Mouse (Mus musculus) megakaryocyte, embryonic 14.5 days (primary cell): ENCODE data around the gene Gm5150. TPM values are rescaled to one million over a fixed set of nuclear protein-coding genes. Genes with fewer than 3 reads are reported as not detected.

ENCODE experiments used
- H3K27me3 ChIP-seq: replicated peaks from 2 replicates; pipeline ENCODE3; 2012; ENCODE audit warnings: inconsistent platforms
- H3K36me3 ChIP-seq: replicated peaks from 2 replicates; pipeline ENCODE3; 2012; ENCODE audit warnings: low read length, inconsistent platforms, mixed read lengths
- H3K4me1 ChIP-seq: 2 replicates; pipeline ENCODE4 v1.6.1; 2012; ENCODE audit warnings: inconsistent platforms
- H3K4me3 ChIP-seq: replicated peaks from 2 replicates; pipeline ENCODE3; 2012; ENCODE audit warnings: moderate library complexity, mild to moderate bottlenecking, inconsistent platforms
- H3K9me3 ChIP-seq: 2 replicates; pipeline ENCODE4 v1.6.1; 2012; ENCODE audit warnings: inconsistent platforms
- FLI1 ChIP-seq: IDR thresholded peaks from 2 replicates; pipeline ENCODE4 v1.6.1; 2012; ENCODE audit warnings: low read length, inconsistent platforms, mixed read lengths
- GATA1 ChIP-seq: IDR thresholded peaks from 3 replicates; pipeline ENCODE4 v1.6.1; 2012; ENCODE audit warnings: mixed read lengths, low read length, inconsistent platforms, borderline replicate concordance
- polyA plus RNA-seq: library from polyadenylated mRNA; stranded (reverse); fragments of >175 nt; gene quantifications from 2 replicates; pipeline ENCODE4 v1.2.3, GENCODE M21; 2012; ENCODE audit warnings: low replicate concordance; ENCODE audit not compliant: insufficient read depth

Gene Gm5150
- polyA plus RNA-seq, 1 experiment = not detected

- no peak overlapping the region for H3K4me3 ChIP-seq
- TF ChIP-seq GATA1 (no peak), FLI1 (no peak)
- no peaks in the 10 kb centered on the region for H3K9me3 ChIP-seq
- H3K36me3 ChIP-seq = no peaks in the 10 kb centered on the region
- H3K27me3 ChIP-seq = no peaks in the 10 kb centered on the region
- no peaks in the 10 kb centered on the region for H3K4me1 ChIP-seq
Measured at GRCm38 (mm10) chr3:15956921-15957320, 49.3 kb downstream of the Gm5150 start.

Other genes with a start within 250 kb of the Gm5150 start
- not detected in 2 replicates for gene Sirpb1c, start 157.9 kb downstream of the Gm5150 start, polyA plus RNA-seq